Mouse (Mus musculus) thymus, adult 2 months (tissue): ENCODE measurements around the gene Map2. TPM values are rescaled to one million over a fixed set of nuclear protein-coding genes. Genes with fewer than 3 reads are reported as not detected.

Experiments
- DNase-seq: peaks from one replicate; pipeline ENCODE4 v3.0.0; 2021
- H3K27ac ChIP-seq: fragments of 200-500 bp; 2 replicates; pipeline ENCODE4 v1.5.1; 2012; ENCODE audit warnings: low read length, control low read depth; ENCODE audit not compliant: control insufficient read depth, insufficient read depth
- H3K27me3 ChIP-seq: fragments of 200-500 bp; 2 replicates; pipeline ENCODE4 v1.6.1; 2012; ENCODE audit warnings: mild to moderate bottlenecking, low read length, moderate library complexity, mixed read lengths; ENCODE audit not compliant: control insufficient read depth, insufficient read depth
- H3K36me3 ChIP-seq: fragments of 200-500 bp; 2 replicates; pipeline ENCODE4 v1.6.1; 2012; ENCODE audit warnings: mild to moderate bottlenecking, low read length, moderate library complexity; ENCODE audit not compliant: control insufficient read depth, insufficient read depth
- H3K4me1 ChIP-seq: fragments of 200-500 bp; replicated peaks from 2 replicates; pipeline ENCODE4 v1.6.1; 2012; ENCODE audit warnings: low read length; ENCODE audit not compliant: control insufficient read depth, insufficient read depth
- H3K4me3 ChIP-seq: fragments of 200-500 bp; 2 replicates; pipeline ENCODE4 v1.5.1; 2012; ENCODE audit warnings: mild to moderate bottlenecking, low read length, control low read depth, moderate library complexity; ENCODE audit not compliant: control insufficient read depth, insufficient read depth
- CTCF ChIP-seq: fragments of 200-500 bp; IDR thresholded peaks from 2 replicates; pipeline ENCODE4 v1.5.1; 2012; ENCODE audit warnings: mild to moderate bottlenecking, control low read depth, low read length, moderate library complexity, borderline replicate concordance; ENCODE audit not compliant: control insufficient read depth, poor library complexity, insufficient read depth; ENCODE audit errors: extremely low read depth
- POLR2A ChIP-seq: fragments of 200-500 bp; IDR thresholded peaks from 2 replicates; pipeline ENCODE4 v1.6.1; 2012; ENCODE audit warnings: mild to moderate bottlenecking, low read length, control low read depth, moderate library complexity; ENCODE audit not compliant: control insufficient read depth, poor library complexity, insufficient read depth; ENCODE audit errors: extremely low read depth
- WGBS: fragments of 180-500 bp; shearing (Covaris S2); methylation state at CpG from one replicate; pipeline ENCODE4 v1.1.7; 2018; 5-methylcytosine and 5-hydroxymethylcytosine counted together
- polyA plus RNA-seq: library from polyadenylated mRNA; depleted of rRNA; stranded (reverse); fragments of >200 nt; gene quantifications from 2 replicates; pipeline ENCODE4 v1.2.3, GENCODE M21; 2012

Gene Map2
- polyA plus RNA-seq, 1 experiment = 4.6 TPM

DNA sequence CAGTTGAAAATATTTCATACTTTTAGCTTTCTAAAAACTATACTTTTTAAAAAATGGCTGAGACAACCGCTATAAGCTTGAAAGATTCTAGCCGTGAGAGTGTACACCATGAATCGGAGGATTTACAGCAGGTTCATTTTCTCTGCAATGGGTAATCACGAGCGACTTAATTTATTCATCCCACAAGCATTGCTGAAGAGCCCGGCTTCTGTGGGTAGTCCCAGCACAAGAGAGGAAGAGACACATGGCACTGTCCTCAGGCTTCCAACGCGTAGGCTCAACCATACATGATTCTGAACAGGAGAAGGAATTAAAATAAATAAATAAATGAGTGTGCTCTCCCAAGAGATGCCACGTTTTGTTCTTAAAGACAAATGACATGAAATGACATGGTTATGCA, 148.4 kb downstream of the Map2 start:
- H3K36me3 ChIP-seq = no peaks in the 10 kb centered on the region
- H3K4me3 ChIP-seq = no peak overlapping the region
- no peak overlapping the region for H3K27ac ChIP-seq
- 94% methylated on average over 9 of the region's 9 CpGs for WGBS
- no peaks in the 10 kb centered on the region for H3K4me1 ChIP-seq
- TF ChIP-seq POLR2A (no peak), CTCF (no peak)
- no peak for DNase-seq
- no peaks in the 10 kb centered on the region for H3K27me3 ChIP-seq

DNA sequence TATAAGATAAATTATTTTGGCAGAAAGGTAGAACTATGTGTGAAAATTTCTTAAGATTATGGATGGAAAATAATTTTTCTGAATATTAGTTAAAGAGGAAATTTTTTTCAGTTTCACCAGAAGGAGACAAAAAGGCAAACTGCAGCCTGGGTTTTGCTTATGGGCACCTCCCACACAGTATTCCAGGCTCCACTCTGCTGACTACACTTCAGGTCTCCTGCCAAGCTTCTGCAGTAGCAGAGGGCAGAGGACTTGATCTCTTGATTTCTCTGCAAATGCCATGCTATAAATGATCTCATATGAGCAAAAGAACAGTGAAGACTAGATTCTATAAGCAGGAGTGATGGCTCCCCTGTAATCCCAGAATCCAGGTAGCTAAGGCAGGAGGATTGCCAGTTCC, 149.9 kb downstream of the Map2 start:
- no peaks in the 10 kb centered on the region for H3K27me3 ChIP-seq
- TF ChIP-seq CTCF = no peak
- TF ChIP-seq POLR2A = no peak
- H3K4me1 ChIP-seq = no peaks in the 10 kb centered on the region
- H3K36me3 ChIP-seq = no peaks in the 10 kb centered on the region
- DNase-seq = no peak
- no peak overlapping the region for H3K27ac ChIP-seq
- no peak overlapping the region for H3K4me3 ChIP-seq

DNA sequence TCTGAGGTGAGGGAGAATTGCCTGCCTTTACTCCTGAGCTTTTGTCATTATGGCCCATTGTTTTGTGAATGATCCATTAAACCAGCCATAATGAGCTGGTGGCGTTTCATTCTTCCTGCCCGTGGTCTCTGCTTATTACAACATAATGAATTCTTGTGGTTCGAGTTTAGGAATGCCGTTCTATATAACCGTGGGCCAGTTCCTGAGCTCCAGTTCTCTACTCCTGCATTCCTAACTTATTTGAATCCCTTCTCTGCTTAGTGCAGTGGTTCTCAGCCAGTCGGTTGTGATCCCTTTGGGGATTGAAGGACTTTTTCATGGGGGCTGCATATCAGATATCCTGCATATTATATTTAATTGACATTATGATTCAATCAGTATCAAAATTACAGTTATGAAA, 153.9 kb downstream of the Map2 start:
- 49% methylated on average over 6 of the region's 6 CpGs for WGBS
- DNase-seq = no peak
- no peaks in the 10 kb centered on the region for H3K4me1 ChIP-seq
- TF ChIP-seq CTCF (no peak), POLR2A (no peak)
- no peak overlapping the region for H3K27ac ChIP-seq
- H3K27me3 ChIP-seq = no peaks in the 10 kb centered on the region
- H3K4me3 ChIP-seq = no peak overlapping the region
- no peaks in the 10 kb centered on the region for H3K36me3 ChIP-seq

DNA sequence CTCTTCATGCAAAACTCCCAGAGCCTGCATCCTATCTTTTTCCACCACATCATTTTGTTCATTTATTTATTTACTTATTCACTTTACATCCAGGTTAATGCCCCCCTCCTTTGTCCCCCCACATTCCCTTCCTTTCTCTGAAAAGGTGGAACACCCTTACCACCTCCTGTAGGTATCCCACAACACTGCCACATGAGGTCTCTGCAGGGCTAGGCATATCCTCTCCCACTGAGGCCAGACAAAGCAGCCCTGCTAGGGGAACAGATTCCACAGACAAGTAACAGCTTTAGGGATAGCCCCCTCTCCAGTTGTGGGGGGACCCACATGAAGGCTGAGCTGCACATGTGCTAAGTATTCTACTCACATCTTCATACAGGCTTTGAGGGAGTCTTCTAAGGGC, 154.5 kb downstream of the Map2 start:
- TF ChIP-seq POLR2A (no peak), CTCF (no peak)
- no peak for DNase-seq
- no peaks in the 10 kb centered on the region for H3K27me3 ChIP-seq

DNA sequence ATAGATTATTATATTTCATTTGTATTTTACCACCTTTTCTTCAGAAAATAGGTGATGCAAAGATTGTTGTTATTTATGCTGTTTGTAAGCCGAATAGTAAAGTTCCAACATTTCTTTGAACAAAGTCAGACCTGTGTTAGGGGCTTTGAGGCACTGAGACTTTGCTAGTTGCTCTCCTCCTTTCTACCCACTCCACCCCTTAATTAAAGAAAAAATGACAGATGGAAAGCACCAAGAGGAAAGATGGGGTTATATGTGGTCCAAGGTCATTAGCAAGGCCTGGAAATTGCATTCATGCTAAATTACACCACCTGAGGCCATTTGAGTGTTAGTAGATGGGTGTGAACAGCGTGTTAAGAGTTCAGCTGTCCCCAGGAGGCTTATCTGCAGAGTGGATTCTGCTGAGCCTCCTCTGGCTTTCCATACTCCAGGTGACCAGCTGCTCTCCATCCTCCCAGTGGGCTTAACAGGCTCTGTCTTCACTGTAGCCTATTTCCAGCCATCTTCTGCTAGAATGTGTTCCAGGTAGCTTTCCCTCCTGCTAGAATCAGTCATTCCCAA, 160.7 kb downstream of the Map2 start:
- H3K4me3 ChIP-seq = no peak overlapping the region
- H3K27me3 ChIP-seq = no peaks in the 10 kb centered on the region
- WGBS = 82% methylated on average over 2 of the region's 2 CpGs
- no peak for TF ChIP-seq POLR2A
- no peaks in the 10 kb centered on the region for H3K36me3 ChIP-seq
- no peak overlapping the region for H3K27ac ChIP-seq
- H3K4me1 ChIP-seq = no peaks in the 10 kb centered on the region
- no peak for DNase-seq

More for the DNA sequence above, 154.5 kb downstream of the Map2 start:
- no peaks in the 10 kb centered on the region for H3K36me3 ChIP-seq
- H3K27ac ChIP-seq = no peak overlapping the region
- H3K4me1 ChIP-seq = no peaks in the 10 kb centered on the region
- H3K4me3 ChIP-seq = no peak overlapping the region

DNA sequence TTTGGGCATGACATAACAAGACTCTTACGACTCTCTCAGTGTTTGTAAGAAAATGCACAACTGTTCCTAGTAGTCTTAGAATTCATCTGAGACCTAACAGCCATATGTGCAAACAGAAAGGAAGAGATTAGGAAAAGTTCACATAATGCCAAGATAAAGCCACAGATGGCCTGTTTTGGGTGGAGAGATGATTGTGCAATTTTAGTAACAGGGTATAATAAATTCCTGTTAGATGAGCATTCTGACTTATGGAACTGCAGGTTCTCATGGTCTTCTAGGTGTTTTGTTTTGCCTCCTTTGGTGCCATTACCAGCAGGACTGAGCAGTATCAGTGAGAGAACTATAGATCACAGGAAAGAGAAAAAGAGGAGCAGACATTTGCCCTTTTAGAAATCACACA, 164.1 kb downstream of the Map2 start:
- Histone ChIP-seq H3K4me1 (no peaks in the 10 kb centered on the region), H3K27me3 (no peaks in the 10 kb centered on the region), H3K4me3 (no peak overlapping the region), H3K36me3 (no peaks in the 10 kb centered on the region), H3K27ac (no peak overlapping the region)
- DNase-seq = no peak
- 82% methylated on average over 1 of the region's 1 CpGs for WGBS
- no peak for TF ChIP-seq CTCF
- no peak for TF ChIP-seq POLR2A

DNA sequence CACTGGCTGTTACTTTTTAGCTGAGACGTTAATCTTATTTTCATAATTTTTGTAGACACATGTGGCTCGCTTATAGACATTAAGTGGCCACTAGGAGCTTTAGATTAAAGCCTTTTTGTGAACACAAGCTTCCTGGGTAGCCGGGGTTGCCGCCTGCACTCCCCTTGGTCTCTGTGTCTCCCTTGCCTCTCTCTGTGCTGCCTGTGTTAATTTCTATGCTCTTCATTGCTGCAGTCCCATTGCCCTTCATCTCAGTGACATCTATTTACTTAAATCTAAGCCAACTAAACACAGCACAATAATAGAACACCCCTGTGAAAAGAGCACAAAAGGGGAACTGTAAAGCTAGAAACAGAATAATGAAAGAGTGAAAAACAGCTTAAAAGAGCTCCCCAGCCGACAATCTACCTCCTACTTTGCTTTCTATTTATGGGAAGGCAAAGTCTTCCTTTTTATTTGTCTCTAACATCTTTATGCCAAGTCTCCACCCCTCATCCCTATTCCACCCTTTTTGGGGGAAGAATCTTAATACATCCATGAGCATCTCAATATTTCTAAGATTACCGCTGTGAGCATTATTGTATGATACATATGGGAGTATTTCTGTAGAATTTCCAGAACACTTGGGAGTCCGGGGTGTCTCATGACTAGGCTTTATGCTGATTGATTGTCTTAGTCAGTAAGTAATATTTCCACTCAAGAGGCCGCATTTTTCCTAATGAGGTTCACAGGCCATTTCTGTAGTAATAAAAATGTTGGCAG, 173.5 kb downstream of the Map2 start:
- no peak for TF ChIP-seq POLR2A
- H3K27me3 ChIP-seq = no peaks in the 10 kb centered on the region
- 85% methylated on average over 8 of the region's 8 CpGs for WGBS

More for the DNA sequence above, 173.5 kb downstream of the Map2 start:
- H3K4me3 ChIP-seq = no peak overlapping the region
- no peaks in the 10 kb centered on the region for H3K36me3 ChIP-seq
- H3K4me1 ChIP-seq = no peaks in the 10 kb centered on the region
- DNase-seq = no peak
- H3K27ac ChIP-seq = no peak overlapping the region
